Mouse (Mus musculus): ENCODE measurements at regions not wholly inside any gene's neighbourhood (a gene's known extent, or its start where the extent isn't known, plus 50 kb on each side); places are given as distances from the start of the nearest gene placed in this dataset.

- no peak for DNase-seq (ENCODE audit: low spot score)
These were observed 131.5 kb upstream of the Map3k1 start for GRCm38 (mm10) chr13:111940275-111940674.

GRCm38 (mm10) chr13:111940796-111941513 is 132.2 kb upstream of the Map3k1 start:
- DNase-seq (ENCODE audit: low spot score) = no peak

- DNase-seq (ENCODE audit: low spot score) = no peak
These were observed 133.2 kb upstream of the Map3k1 start for GRCm38 (mm10) chr13:111941946-111942345.

GRCm38 (mm10) chr13:111943392-111944088 is 134.7 kb upstream of the Map3k1 start:
- DNase-seq (ENCODE audit: low spot score) = no peak

- no peak for DNase-seq (ENCODE audit: low spot score)
These were observed 135.3 kb upstream of the Map3k1 start for GRCm38 (mm10) chr13:111944089-111944406.

GRCm38 (mm10) chr13:111946271-111946670 is 137.5 kb upstream of the Map3k1 start:
- DNase-seq (ENCODE audit: low spot score) = no peak

- no peak for DNase-seq (ENCODE audit: low spot score)
These were observed 138.0 kb upstream of the Map3k1 start for GRCm38 (mm10) chr13:111946811-111947210.

- DNase-seq (ENCODE audit: low spot score) = no peak
These were observed 139.6 kb upstream of the Map3k1 start for GRCm38 (mm10) chr13:111948395-111948794.

- no peak for DNase-seq (ENCODE audit: low spot score)
These were observed 141.2 kb upstream of the Map3k1 start for GRCm38 (mm10) chr13:111950042-111950441.

- no peak for DNase-seq (ENCODE audit: low spot score)
These were observed 145.2 kb upstream of the Map3k1 start for GRCm38 (mm10) chr13:111953860-111954519.

- no peak for DNase-seq (ENCODE audit: low spot score)
These were observed 145.7 kb upstream of the Map3k1 start for GRCm38 (mm10) chr13:111954520-111954884.

- no peak for DNase-seq (ENCODE audit: low spot score)
These were observed 148.3 kb upstream of the Map3k1 start for GRCm38 (mm10) chr13:111957118-111957517.

- no peak for DNase-seq (ENCODE audit: low spot score)
These were observed 149.0 kb upstream of the Map3k1 start for GRCm38 (mm10) chr13:111957674-111958273.

- no peak for DNase-seq (ENCODE audit: low spot score)
These were observed 149.6 kb upstream of the Map3k1 start for GRCm38 (mm10) chr13:111958421-111958820.

- DNase-seq (ENCODE audit: low spot score) = no peak
These were observed 151.2 kb upstream of the Map3k1 start for GRCm38 (mm10) chr13:111960036-111960435.

GRCm38 (mm10) chr13:111961423-111961822 is 152.6 kb upstream of the Map3k1 start:
- no peak for DNase-seq (ENCODE audit: low spot score)

- DNase-seq (ENCODE audit: low spot score) = no peak
These were observed 153.4 kb upstream of the Map3k1 start for GRCm38 (mm10) chr13:111962155-111962554.

- DNase-seq (ENCODE audit: low spot score) = no peak
These were observed 157.3 kb upstream of the Map3k1 start for GRCm38 (mm10) chr13:111966113-111966512.

GRCm38 (mm10) chr13:111966627-111967026 is 157.8 kb upstream of the Map3k1 start:
- no peak for DNase-seq (ENCODE audit: low spot score)

- no peak for DNase-seq (ENCODE audit: low spot score)
These were observed 159.4 kb upstream of the Map3k1 start for GRCm38 (mm10) chr13:111968197-111968596.

GRCm38 (mm10) chr13:111974282-111974681 is 165.5 kb upstream of the Map3k1 start:
- no peak for DNase-seq (ENCODE audit: low spot score)

- DNase-seq (ENCODE audit: low spot score) = no peak
These were observed 166.8 kb upstream of the Map3k1 start for GRCm38 (mm10) chr13:111975549-111975948.

Measured in urinary bladder, postnatal 25 days (tissue).